Mouse (Mus musculus) thymus, adult 2 months (tissue): ENCODE measurements around the gene Tysnd1.

Experiments
- CTCF ChIP-seq: fragments of 200-500 bp; IDR thresholded peaks from 2 replicates; pipeline ENCODE4 v1.5.1; 2012; ENCODE audit warnings: mild to moderate bottlenecking, control low read depth, low read length, moderate library complexity, borderline replicate concordance; ENCODE audit not compliant: control insufficient read depth, poor library complexity, insufficient read depth; ENCODE audit errors: extremely low read depth
- POLR2A ChIP-seq: fragments of 200-500 bp; IDR thresholded peaks from 2 replicates; pipeline ENCODE4 v1.6.1; 2012; ENCODE audit warnings: mild to moderate bottlenecking, low read length, control low read depth, moderate library complexity; ENCODE audit not compliant: control insufficient read depth, poor library complexity, insufficient read depth; ENCODE audit errors: extremely low read depth

DNA sequence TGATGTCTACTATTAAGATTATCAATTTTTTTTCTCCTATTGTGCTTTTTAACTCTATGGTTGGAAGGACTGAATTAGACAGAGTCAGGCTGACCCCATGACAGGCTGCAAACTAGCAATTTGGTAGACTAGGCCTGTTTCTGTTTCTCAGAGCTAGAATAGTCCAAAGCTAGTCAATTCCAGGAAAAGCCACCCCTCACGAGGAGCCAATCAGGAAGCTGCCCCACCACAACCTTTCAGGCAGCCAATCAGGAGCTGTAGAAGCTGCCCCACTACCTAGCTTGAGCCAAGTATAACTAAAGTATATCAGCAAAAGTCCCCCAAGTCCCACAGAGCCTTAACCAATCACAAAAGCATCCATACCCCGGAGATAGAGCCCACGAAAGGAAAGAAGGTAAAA, 19.4 kb upstream of the Tysnd1 start:
- TF ChIP-seq CTCF (no peak), POLR2A (no peak)
